Mouse (Mus musculus): ENCODE measurements at regions not wholly inside any gene's neighbourhood (a gene's known extent, or its start where the extent isn't known, plus 50 kb on each side); places are given as distances from the start of the nearest gene placed in this dataset.

DNA sequence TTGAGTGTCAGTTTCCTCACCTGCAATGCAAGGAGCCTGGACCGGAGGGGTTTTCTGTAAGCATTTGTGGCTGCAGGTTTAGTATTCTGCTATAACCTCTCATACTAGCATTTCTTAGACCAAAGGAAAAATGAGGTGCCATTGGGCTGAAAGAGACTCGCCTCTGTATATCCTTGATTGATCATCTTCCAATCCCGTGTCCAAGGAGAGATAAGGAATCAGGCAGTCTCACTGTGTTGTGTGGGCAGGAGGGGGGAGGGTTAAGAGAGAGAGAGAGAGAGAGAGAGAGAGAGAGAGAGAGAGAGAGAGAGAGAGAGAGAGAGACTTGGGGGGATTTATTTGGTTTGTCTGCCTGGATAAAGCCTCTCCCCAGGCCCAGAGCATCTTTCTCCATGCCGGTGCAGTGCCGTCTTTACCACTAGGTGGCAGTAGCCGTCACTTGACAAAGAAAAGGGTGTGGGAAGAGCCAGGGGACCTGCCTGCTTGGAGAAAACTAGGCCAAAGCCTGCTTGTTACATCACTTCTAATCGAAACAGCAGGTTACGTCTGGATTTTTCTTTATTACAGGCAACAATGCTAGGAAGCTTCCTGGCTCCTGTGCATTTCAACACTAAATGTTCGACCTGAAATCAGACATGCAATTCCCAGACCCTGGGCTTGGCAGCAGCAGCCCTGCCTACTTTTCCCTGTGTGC, 56.1 kb upstream of the Ces5a start:
- DNase-seq (peak; percentile 95), ATAC-seq (peak; percentile 97)
- 34% methylated on average over 9 of the region's 9 CpGs for WGBS
- no peaks in the 10 kb centered on the region for H3K36me3 ChIP-seq (ENCODE audit: insufficient read depth)
- H3K4me3 ChIP-seq (ENCODE audit: low read depth, low read length), result no peak overlapping the region
- no peaks in the 10 kb centered on the region for H3K27me3 ChIP-seq (ENCODE audit: insufficient read depth, low read length)
- H3K9me3 ChIP-seq (ENCODE audit: low read length), result no peaks in the 10 kb centered on the region
- TF ChIP-seq CTCF (IDR thresholded peaks at IDR 0.05; ENCODE audit: low read depth), result peak; percentile 95
- H3K4me2 ChIP-seq (ENCODE audit: low read depth), result no peak overlapping the region
- no peaks in the 10 kb centered on the region for H3K4me1 ChIP-seq (ENCODE audit: insufficient read depth)
- H3K9ac ChIP-seq, result no peak overlapping the region
- H3K27ac ChIP-seq (ENCODE audit: low read depth, low read length), result peak overlapping the region; percentile 70

DNA sequence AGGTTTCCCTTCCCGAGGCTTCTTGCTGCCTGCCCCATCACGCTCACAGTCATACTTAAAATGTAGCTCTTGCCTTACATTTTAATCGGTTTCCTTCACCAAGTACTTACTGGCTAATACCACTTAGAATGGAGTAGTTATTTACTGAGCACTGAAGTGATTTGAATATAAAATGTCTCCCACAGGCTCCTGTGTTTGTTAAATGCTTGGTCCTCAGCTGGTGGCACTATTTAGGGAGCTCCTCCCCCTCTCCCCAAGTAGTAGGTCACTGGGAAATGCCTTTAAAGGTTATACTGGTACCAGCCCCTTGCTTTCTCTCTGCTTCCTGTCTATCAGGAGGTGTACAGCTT, 56.6 kb upstream of the Ces5a start:
- ATAC-seq (peak; percentile 34; the same call in 1 of the 2 replicates), DNase-seq (no peak)
- no peak for TF ChIP-seq CTCF (IDR thresholded peaks at IDR 0.05; ENCODE audit: low read depth)
- no peak overlapping the region for H3K4me2 ChIP-seq (ENCODE audit: low read depth)
- peak overlapping the region; percentile 70 for H3K27ac ChIP-seq (ENCODE audit: low read depth, low read length)
- WGBS, result 7% methylated on average over 3 of the region's 3 CpGs
- H3K9me3 ChIP-seq (ENCODE audit: low read length), result no peaks in the 10 kb centered on the region
- no peak overlapping the region for H3K9ac ChIP-seq
- no peaks in the 10 kb centered on the region for H3K27me3 ChIP-seq (ENCODE audit: insufficient read depth, low read length)
- no peaks in the 10 kb centered on the region for H3K36me3 ChIP-seq (ENCODE audit: insufficient read depth)
- no peak overlapping the region for H3K4me3 ChIP-seq (ENCODE audit: low read depth, low read length)
- H3K4me1 ChIP-seq (ENCODE audit: insufficient read depth), result no peaks in the 10 kb centered on the region

DNA sequence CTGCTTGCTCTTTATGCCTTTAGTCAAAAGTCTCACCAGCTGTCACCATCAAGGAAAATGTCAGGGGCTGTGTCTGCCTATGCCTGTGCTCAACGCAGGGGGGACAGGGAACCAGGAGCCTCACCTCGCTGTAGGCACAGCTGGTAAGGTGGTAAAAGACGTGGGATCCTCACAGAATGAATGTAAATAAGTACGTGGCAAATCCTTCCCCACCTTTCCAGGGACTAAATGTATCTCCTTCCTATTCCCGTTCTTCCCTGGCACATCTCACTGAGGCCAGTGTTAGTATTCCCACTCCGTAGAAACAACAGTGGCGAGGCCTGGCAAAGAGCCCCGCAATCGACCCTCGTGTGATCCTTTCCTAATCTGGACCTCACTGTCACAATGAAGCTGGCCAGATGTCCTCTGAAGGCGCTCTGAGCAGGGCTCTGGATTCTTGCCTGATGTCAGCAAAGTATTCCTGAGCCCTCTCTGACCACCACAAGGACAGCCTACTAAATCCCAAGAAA, 63.0 kb upstream of the Ces5a start:
- Histone ChIP-seq H3K4me2 (ENCODE audit: low read depth) (peak overlapping the region; percentile 10; the same call in 1 of the 2 replicates), H3K9ac (peak overlapping the region; percentile 22; the same call in 1 of the 2 replicates), H3K27ac (ENCODE audit: low read depth, low read length) (peak overlapping the region; percentile 57)

DNA sequence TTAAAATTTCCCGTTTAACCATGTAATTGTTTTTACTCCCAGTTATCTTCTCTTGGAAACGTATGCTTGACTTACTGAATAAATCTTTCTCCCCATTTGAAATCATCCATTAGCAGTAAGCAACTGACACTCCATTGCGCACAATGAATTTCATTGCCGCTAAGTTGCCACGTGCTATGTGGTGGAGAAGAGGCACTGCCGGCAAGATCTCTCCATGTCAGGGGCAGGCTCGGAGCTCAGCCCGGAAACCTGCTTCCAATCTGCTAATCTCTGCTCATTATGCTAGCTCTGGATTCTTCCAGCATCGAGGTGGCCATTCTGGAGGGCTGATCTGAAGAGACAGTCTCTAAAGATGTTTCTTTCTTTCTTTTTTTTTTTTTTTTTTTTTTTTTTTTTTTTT, 63.7 kb upstream of the Ces5a start:
- H3K9me3 ChIP-seq (ENCODE audit: low read length), result no peaks in the 10 kb centered on the region
- H3K36me3 ChIP-seq (ENCODE audit: insufficient read depth), result no peaks in the 10 kb centered on the region
- peak; percentile 85 for ATAC-seq
- H3K4me1 ChIP-seq (ENCODE audit: insufficient read depth), result peaks cover 10% of the 10 kb centered on the region
- DNase-seq, result peak; percentile 59
- no peak for TF ChIP-seq CTCF (IDR thresholded peaks at IDR 0.05; ENCODE audit: low read depth)
- no peak overlapping the region for H3K4me3 ChIP-seq (ENCODE audit: low read depth, low read length)
- H3K27me3 ChIP-seq (ENCODE audit: insufficient read depth, low read length), result no peaks in the 10 kb centered on the region
- no peak overlapping the region for H3K9ac ChIP-seq
- WGBS, result 38% methylated on average over 9 of the region's 9 CpGs
- peak overlapping the region; percentile 57; the same call in 1 of the 2 replicates for H3K27ac ChIP-seq (ENCODE audit: low read depth, low read length)
- no peak overlapping the region for H3K4me2 ChIP-seq (ENCODE audit: low read depth)

More for the DNA sequence above, 63.0 kb upstream of the Ces5a start:
- Histone ChIP-seq H3K9me3 (ENCODE audit: low read length) (no peaks in the 10 kb centered on the region), H3K27me3 (ENCODE audit: insufficient read depth, low read length) (no peaks in the 10 kb centered on the region), H3K36me3 (ENCODE audit: insufficient read depth) (no peaks in the 10 kb centered on the region), H3K4me3 (ENCODE audit: low read depth, low read length) (no peak overlapping the region), H3K4me1 (ENCODE audit: insufficient read depth) (peaks cover 10% of the 10 kb centered on the region)
- peak; percentile 4; the same call in 1 of the 2 replicates for TF ChIP-seq CTCF (IDR thresholded peaks at IDR 0.05; ENCODE audit: low read depth)
- ATAC-seq (peak; percentile 70), DNase-seq (peak; percentile 40)
- WGBS, result 30% methylated on average over 11 of the region's 11 CpGs

DNA sequence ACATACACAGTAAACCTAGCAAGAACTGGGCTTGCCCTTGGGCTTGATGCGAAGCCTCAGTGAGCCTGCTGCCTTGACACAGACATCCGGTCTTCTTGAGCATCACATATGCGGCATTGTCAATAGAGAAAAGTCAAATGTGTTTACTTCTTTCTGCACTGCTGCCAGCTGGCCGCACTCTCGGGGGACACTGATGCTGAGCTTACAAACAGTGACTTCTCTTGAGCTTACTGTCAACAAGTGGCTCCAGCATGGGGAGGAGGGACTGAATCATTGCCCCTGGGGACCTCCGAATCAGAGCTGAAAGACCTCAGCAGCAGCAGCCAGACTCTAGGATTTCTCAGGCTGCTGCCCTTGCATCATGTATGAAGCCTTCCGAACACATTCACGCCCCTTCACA, 64.1 kb upstream of the Ces5a start:
- Histone ChIP-seq H3K4me2 (ENCODE audit: low read depth) (no peak overlapping the region), H3K36me3 (ENCODE audit: insufficient read depth) (no peaks in the 10 kb centered on the region), H3K27me3 (ENCODE audit: insufficient read depth, low read length) (no peaks in the 10 kb centered on the region), H3K27ac (ENCODE audit: low read depth, low read length) (no peak overlapping the region; the same call in 1 of the 2 replicates), H3K4me3 (ENCODE audit: low read depth, low read length) (no peak overlapping the region), H3K4me1 (ENCODE audit: insufficient read depth) (peaks cover 10% of the 10 kb centered on the region), H3K9ac (no peak overlapping the region), H3K9me3 (ENCODE audit: low read length) (no peaks in the 10 kb centered on the region)
- ATAC-seq, result peak; percentile 32
- peak; percentile 26 for DNase-seq
- TF ChIP-seq CTCF (IDR thresholded peaks at IDR 0.05; ENCODE audit: low read depth), result no peak
- WGBS, result 54% methylated on average over 8 of the region's 8 CpGs

DNA sequence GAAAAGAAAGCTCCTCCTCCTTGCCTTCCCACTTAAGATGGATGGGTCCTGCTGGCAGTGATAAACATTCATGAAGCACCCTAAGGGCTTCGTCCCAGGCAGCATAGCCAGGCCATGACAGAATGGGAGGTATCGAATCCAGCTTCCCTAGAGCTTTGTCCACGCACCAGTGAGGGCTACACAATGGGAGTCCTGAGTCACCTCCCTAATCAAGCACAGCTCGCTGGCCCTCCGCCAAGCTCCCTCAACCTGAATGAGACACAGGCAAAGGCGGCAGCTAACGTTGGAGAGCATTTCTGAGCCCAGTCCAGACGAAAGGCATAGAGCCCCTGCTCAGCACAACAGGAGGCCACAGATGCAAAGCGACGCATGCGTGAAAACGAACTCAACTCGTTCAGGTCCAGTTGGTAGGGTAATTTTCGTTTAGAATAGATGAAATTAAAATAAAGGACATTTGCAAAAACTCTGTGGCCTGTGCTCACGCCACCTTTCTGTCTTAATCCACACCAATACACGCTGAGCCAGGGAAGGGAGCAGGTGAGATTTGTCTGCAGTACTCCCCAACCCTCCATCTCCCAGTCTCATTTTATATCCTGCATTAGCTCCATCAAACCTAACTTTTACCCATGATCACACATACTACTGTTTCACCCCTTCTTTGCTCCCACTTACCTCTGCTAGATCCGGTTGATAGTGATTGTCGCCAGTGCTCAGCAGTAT, 91.3 kb upstream of the Ces5a start:
- 15% methylated on average over 18 of the region's 18 CpGs for WGBS
- H3K9me3 ChIP-seq (ENCODE audit: low read length), result no peaks in the 10 kb centered on the region
- H3K9ac ChIP-seq, result 0 out of 2 replicates have a peak overlapping the region, but pooled peaks have one; percentile 22
- peak; percentile 80 for ATAC-seq
- DNase-seq, result peak; percentile 76
- H3K27me3 ChIP-seq (ENCODE audit: insufficient read depth, low read length), result no peaks in the 10 kb centered on the region
- peaks cover 5% of the 10 kb centered on the region; the same call in 1 of the 2 replicates for H3K4me1 ChIP-seq (ENCODE audit: insufficient read depth)
- no peak overlapping the region for H3K4me3 ChIP-seq (ENCODE audit: low read depth, low read length)
- peak overlapping the region; percentile 25 for H3K4me2 ChIP-seq (ENCODE audit: low read depth)
- no peaks in the 10 kb centered on the region for H3K36me3 ChIP-seq (ENCODE audit: insufficient read depth)
- H3K27ac ChIP-seq (ENCODE audit: low read depth, low read length), result 0 out of 2 replicates have a peak overlapping the region, but pooled peaks have one; percentile 0
- no peak for TF ChIP-seq CTCF (IDR thresholded peaks at IDR 0.05; ENCODE audit: low read depth)

DNA sequence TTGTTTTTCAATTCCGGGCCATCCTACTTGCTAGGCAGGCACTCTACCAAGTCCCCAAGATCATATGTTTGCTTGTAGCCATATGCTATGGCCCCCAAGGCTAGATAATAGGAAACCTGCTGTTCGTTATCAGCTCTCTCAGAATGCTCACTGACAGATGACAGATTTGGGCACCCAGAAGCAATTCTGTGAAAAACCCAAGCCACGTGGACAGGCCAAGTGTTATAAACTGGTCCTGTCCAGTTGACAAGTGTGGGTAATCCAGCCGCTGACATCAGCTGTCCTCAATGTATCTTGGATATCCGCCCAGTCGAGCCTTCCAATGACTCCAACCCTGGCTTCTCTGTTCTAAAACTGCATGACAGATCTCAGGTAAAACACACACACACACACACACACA, 92.0 kb upstream of the Ces5a start:
- Histone ChIP-seq H3K4me2 (ENCODE audit: low read depth) (no peak overlapping the region), H3K27me3 (ENCODE audit: insufficient read depth, low read length) (no peaks in the 10 kb centered on the region), H3K9me3 (ENCODE audit: low read length) (no peaks in the 10 kb centered on the region), H3K4me3 (ENCODE audit: low read depth, low read length) (no peak overlapping the region), H3K4me1 (ENCODE audit: insufficient read depth) (peaks cover 5% of the 10 kb centered on the region; the same call in 1 of the 2 replicates), H3K27ac (ENCODE audit: low read depth, low read length) (no peak overlapping the region), H3K36me3 (ENCODE audit: insufficient read depth) (no peaks in the 10 kb centered on the region), H3K9ac (no peak overlapping the region)
- no peak for TF ChIP-seq CTCF (IDR thresholded peaks at IDR 0.05; ENCODE audit: low read depth)
- 53% methylated on average over 6 of the region's 6 CpGs for WGBS
- peak; percentile 16; the same call in 1 of the 2 replicates for ATAC-seq
- DNase-seq, result no peak

Data from forebrain, postnatal 0 days (tissue).